Mouse (Mus musculus): Measurements from ENCODE around the gene Cntnap5c.

GRCm38 (mm10) chr17:58370089-58370488 is 600.7 kb downstream of the Cntnap5c start:
- TF ChIP-seq CTCF (IDR thresholded peaks at IDR 0.05; ENCODE audit: extremely low read depth, insufficient read depth, insufficient read length, insufficient replicate concordance), result no peak
- no peak for TF ChIP-seq POLR2A (IDR thresholded peaks at IDR 0.05; ENCODE audit: low read depth, low read length)

Measured in spleen, adult 2 months (tissue).